Mouse (Mus musculus) olfactory bulb, adult 2 months (tissue): ENCODE data around the gene Slc15a1.

Experiments
- CTCF ChIP-seq: fragments of 200-500 bp; IDR thresholded peaks from 2 replicates; pipeline ENCODE4 v1.5.1; 2012; ENCODE audit warnings: low read depth, mild to moderate bottlenecking, low read length, moderate library complexity; ENCODE audit not compliant: insufficient read depth
- POLR2A ChIP-seq: fragments of 200-500 bp; IDR thresholded peaks from 2 replicates; pipeline ENCODE4 v1.6.1; 2012; ENCODE audit warnings: mild to moderate bottlenecking, low read depth, low read length, moderate library complexity; ENCODE audit not compliant: insufficient read depth

GRCm38 (mm10) chr14:121527883-121528282 is 22.8 kb upstream of the Slc15a1 start:
- TF ChIP-seq CTCF (no peak), POLR2A (no peak)
